Mouse (Mus musculus): ENCODE measurements around the gene Dbi. TPM values are rescaled to one million over a fixed set of nuclear protein-coding genes. Genes with fewer than 3 reads are reported as not detected.

The Dbi gene
- polyA plus RNA-seq, 1 experiment from 2014 or later, result 681 TPM

- peak; percentile 66 for DNase-seq (ENCODE audit: low spot score)
Measured at GRCm38 (mm10) chr1:120154232-120154631, 33.4 kb upstream of the Dbi start.

GRCm38 (mm10) chr1:120146994-120147393 is 26.1 kb upstream of the Dbi start:
- no peak overlapping the region for H3K27ac ChIP-seq (replicated peaks; ENCODE audit: low read depth, low read length)
- no peak overlapping the region for H3K4me3 ChIP-seq (ENCODE audit: low read depth, low read length)
- no peaks in the 10 kb centered on the region for H3K9me3 ChIP-seq (ENCODE audit: control insufficient read depth, low read length)
- ATAC-seq (ENCODE audit: insufficient number of reproducible peaks, low FRiP score, low TSS enrichment, low read depth), result no peak
- no peaks in the 10 kb centered on the region for H3K27me3 ChIP-seq (ENCODE audit: control insufficient read depth, insufficient read depth, low read length)
- no peak for DNase-seq (ENCODE audit: low spot score)
- H3K36me3 ChIP-seq (ENCODE audit: control insufficient read depth, insufficient read depth, low read length), result no peaks in the 10 kb centered on the region
- H3K4me1 ChIP-seq (ENCODE audit: control insufficient read depth, insufficient read depth, low read length), result no peaks in the 10 kb centered on the region
- no peak overlapping the region for H3K9ac ChIP-seq (ENCODE audit: low read length)
- H3K4me2 ChIP-seq (ENCODE audit: low read depth, severe bottlenecking), result no peak overlapping the region

More at GRCm38 (mm10) chr1:120154232-120154631, 33.4 kb upstream of the Dbi start:
- Histone ChIP-seq H3K36me3 (ENCODE audit: control insufficient read depth, insufficient read depth, low read length) (no peaks in the 10 kb centered on the region), H3K4me3 (ENCODE audit: low read depth, low read length) (no peak overlapping the region), H3K4me2 (ENCODE audit: low read depth, severe bottlenecking) (no peak overlapping the region), H3K27ac (replicated peaks; ENCODE audit: low read depth, low read length) (no peak overlapping the region), H3K27me3 (ENCODE audit: control insufficient read depth, insufficient read depth, low read length) (no peaks in the 10 kb centered on the region), H3K9ac (ENCODE audit: low read length) (no peak overlapping the region), H3K9me3 (ENCODE audit: control insufficient read depth, low read length) (no peaks in the 10 kb centered on the region), H3K4me1 (ENCODE audit: control insufficient read depth, insufficient read depth, low read length) (no peaks in the 10 kb centered on the region)
- no peak for ATAC-seq (ENCODE audit: insufficient number of reproducible peaks, low FRiP score, low TSS enrichment, low read depth)

GRCm38 (mm10) chr1:120145527-120146216 is 24.8 kb upstream of the Dbi start:
- Histone ChIP-seq H3K4me2 (ENCODE audit: low read depth, severe bottlenecking) (no peak overlapping the region), H3K4me3 (ENCODE audit: low read depth, low read length) (no peak overlapping the region), H3K27me3 (ENCODE audit: control insufficient read depth, insufficient read depth, low read length) (no peaks in the 10 kb centered on the region), H3K9me3 (ENCODE audit: control insufficient read depth, low read length) (no peaks in the 10 kb centered on the region), H3K36me3 (ENCODE audit: control insufficient read depth, insufficient read depth, low read length) (no peaks in the 10 kb centered on the region), H3K4me1 (ENCODE audit: control insufficient read depth, insufficient read depth, low read length) (no peaks in the 10 kb centered on the region), H3K27ac (replicated peaks; ENCODE audit: low read depth, low read length) (no peak overlapping the region), H3K9ac (ENCODE audit: low read length) (no peak overlapping the region)
- DNase-seq (ENCODE audit: low spot score), result no peak
- 87% methylated on average over 8 of the region's 8 CpGs for WGBS
- ATAC-seq (ENCODE audit: insufficient number of reproducible peaks, low FRiP score, low TSS enrichment, low read depth), result no peak

- no peaks in the 10 kb centered on the region for H3K9me3 ChIP-seq (ENCODE audit: control insufficient read depth, low read length)
- no peaks in the 10 kb centered on the region for H3K4me1 ChIP-seq (ENCODE audit: control insufficient read depth, insufficient read depth, low read length)
- H3K27me3 ChIP-seq (ENCODE audit: control insufficient read depth, insufficient read depth, low read length), result no peaks in the 10 kb centered on the region
- no peak overlapping the region for H3K4me3 ChIP-seq (ENCODE audit: low read depth, low read length)
- no peak overlapping the region for H3K9ac ChIP-seq (ENCODE audit: low read length)
- no peak; the same call in 1 of the 2 replicates for ATAC-seq (ENCODE audit: insufficient number of reproducible peaks, low FRiP score, low TSS enrichment, low read depth)
- no peak for DNase-seq (ENCODE audit: low spot score)
- H3K36me3 ChIP-seq (ENCODE audit: control insufficient read depth, insufficient read depth, low read length), result no peaks in the 10 kb centered on the region
- WGBS, result 92% methylated on average over 5 of the region's 5 CpGs
- H3K4me2 ChIP-seq (ENCODE audit: low read depth, severe bottlenecking), result no peak overlapping the region
- H3K27ac ChIP-seq (replicated peaks; ENCODE audit: low read depth, low read length), result no peak overlapping the region
Measured at GRCm38 (mm10) chr1:120142551-120142950, 21.7 kb upstream of the Dbi start.

- 91% methylated on average over 9 of the region's 9 CpGs for WGBS
- ATAC-seq (ENCODE audit: insufficient number of reproducible peaks, low FRiP score, low TSS enrichment, low read depth), result no peak
Measured at GRCm38 (mm10) chr1:120140144-120140693, 19.3 kb upstream of the Dbi start.

GRCm38 (mm10) chr1:120138923-120139540 is 18.2 kb upstream of the Dbi start:
- Histone ChIP-seq H3K36me3 (ENCODE audit: control insufficient read depth, insufficient read depth, low read length) (no peaks in the 10 kb centered on the region), H3K4me2 (ENCODE audit: low read depth, severe bottlenecking) (no peak overlapping the region), H3K4me3 (ENCODE audit: low read depth, low read length) (no peak overlapping the region), H3K27me3 (ENCODE audit: control insufficient read depth, insufficient read depth, low read length) (no peaks in the 10 kb centered on the region), H3K4me1 (ENCODE audit: control insufficient read depth, insufficient read depth, low read length) (no peaks in the 10 kb centered on the region), H3K27ac (replicated peaks; ENCODE audit: low read depth, low read length) (no peak overlapping the region), H3K9ac (ENCODE audit: low read length) (no peak overlapping the region), H3K9me3 (ENCODE audit: control insufficient read depth, low read length) (no peaks in the 10 kb centered on the region)
- ATAC-seq (ENCODE audit: insufficient number of reproducible peaks, low FRiP score, low TSS enrichment, low read depth) (no peak), DNase-seq (ENCODE audit: low spot score) (no peak)
- 52% methylated on average over 7 of the region's 7 CpGs for WGBS

More at GRCm38 (mm10) chr1:120140144-120140693, 19.3 kb upstream of the Dbi start:
- Histone ChIP-seq H3K36me3 (ENCODE audit: control insufficient read depth, insufficient read depth, low read length) (no peaks in the 10 kb centered on the region), H3K4me2 (ENCODE audit: low read depth, severe bottlenecking) (no peak overlapping the region), H3K4me3 (ENCODE audit: low read depth, low read length) (no peak overlapping the region), H3K27ac (replicated peaks; ENCODE audit: low read depth, low read length) (no peak overlapping the region), H3K27me3 (ENCODE audit: control insufficient read depth, insufficient read depth, low read length) (no peaks in the 10 kb centered on the region), H3K9me3 (ENCODE audit: control insufficient read depth, low read length) (no peaks in the 10 kb centered on the region), H3K9ac (ENCODE audit: low read length) (no peak overlapping the region), H3K4me1 (ENCODE audit: control insufficient read depth, insufficient read depth, low read length) (no peaks in the 10 kb centered on the region)
- DNase-seq (ENCODE audit: low spot score), result no peak

- Histone ChIP-seq H3K9ac (ENCODE audit: low read length) (no peak overlapping the region), H3K27ac (replicated peaks; ENCODE audit: low read depth, low read length) (no peak overlapping the region), H3K4me1 (ENCODE audit: control insufficient read depth, insufficient read depth, low read length) (no peaks in the 10 kb centered on the region), H3K36me3 (ENCODE audit: control insufficient read depth, insufficient read depth, low read length) (no peaks in the 10 kb centered on the region), H3K4me3 (ENCODE audit: low read depth, low read length) (no peak overlapping the region), H3K4me2 (ENCODE audit: low read depth, severe bottlenecking) (no peak overlapping the region), H3K27me3 (ENCODE audit: control insufficient read depth, insufficient read depth, low read length) (no peaks in the 10 kb centered on the region), H3K9me3 (ENCODE audit: control insufficient read depth, low read length) (no peaks in the 10 kb centered on the region)
- WGBS, result 81% methylated on average over 7 of the region's 7 CpGs
- no peak for ATAC-seq (ENCODE audit: insufficient number of reproducible peaks, low FRiP score, low TSS enrichment, low read depth)
- DNase-seq (ENCODE audit: low spot score), result no peak
Measured at GRCm38 (mm10) chr1:120135934-120136786, 15.3 kb upstream of the Dbi start.

- no peak for DNase-seq (ENCODE audit: low spot score)
Measured at GRCm38 (mm10) chr1:120132376-120132775, 11.5 kb upstream of the Dbi start.

More at GRCm38 (mm10) chr1:120132376-120132775, 11.5 kb upstream of the Dbi start:
- 93% methylated on average over 1 of the region's 1 CpGs for WGBS
- Histone ChIP-seq H3K9me3 (ENCODE audit: control insufficient read depth, low read length) (no peaks in the 10 kb centered on the region), H3K27me3 (ENCODE audit: control insufficient read depth, insufficient read depth, low read length) (no peaks in the 10 kb centered on the region), H3K4me1 (ENCODE audit: control insufficient read depth, insufficient read depth, low read length) (no peaks in the 10 kb centered on the region), H3K4me3 (ENCODE audit: low read depth, low read length) (no peak overlapping the region), H3K9ac (ENCODE audit: low read length) (no peak overlapping the region), H3K4me2 (ENCODE audit: low read depth, severe bottlenecking) (no peak overlapping the region), H3K27ac (replicated peaks; ENCODE audit: low read depth, low read length) (no peak overlapping the region), H3K36me3 (ENCODE audit: control insufficient read depth, insufficient read depth, low read length) (no peaks in the 10 kb centered on the region)
- ATAC-seq (ENCODE audit: insufficient number of reproducible peaks, low FRiP score, low TSS enrichment, low read depth), result no peak

Data from limb, embryonic 11.5 days (tissue).